Mouse (Mus musculus) forebrain, embryonic 11.5 days (tissue): ENCODE results near the gene Lrrc66. TPM values are rescaled to one million over a fixed set of nuclear protein-coding genes. Genes with fewer than 3 reads are reported as not detected.

Experiments used
- ATAC-seq: fragments of 200-750 bp; cut with Nextera tagmentation; replicated peaks from 2 replicates; pipeline ENCODE4 v1.8.0; 2017; ENCODE audit warnings: moderate TSS enrichment; ENCODE audit not compliant: low FRiP score
- DNase-seq: peaks from one replicate; pipeline ENCODE4 v3.0.0-alpha.2; 2017; ENCODE audit warnings: low spot score
- H3K27ac ChIP-seq: fragments of 300-500 bp; sonication (generic); 2 replicates; pipeline ENCODE4 v1.5.1; 2014; ENCODE audit warnings: low read depth, low read length
- H3K27me3 ChIP-seq: fragments of 300-500 bp; sonication (generic); 2 replicates; pipeline ENCODE4 v1.6.1; 2014; ENCODE audit warnings: mild to moderate bottlenecking, low read length, mixed read lengths; ENCODE audit not compliant: control insufficient read depth, insufficient read depth
- H3K36me3 ChIP-seq: fragments of 300-500 bp; sonication (generic); 2 replicates; pipeline ENCODE4 v1.6.1; 2014; ENCODE audit warnings: mild to moderate bottlenecking, low read length, moderate library complexity, mixed read lengths; ENCODE audit not compliant: control insufficient read depth, insufficient read depth
- H3K4me1 ChIP-seq: fragments of 300-500 bp; sonication (generic); replicated peaks from 2 replicates; pipeline ENCODE4 v1.6.1; 2014; ENCODE audit warnings: low read length, mixed read lengths; ENCODE audit not compliant: control insufficient read depth, insufficient read depth
- H3K4me2 ChIP-seq: fragments of 300-500 bp; sonication (generic); 2 replicates; pipeline ENCODE4 v1.6.1; 2014; ENCODE audit warnings: low read depth, mild to moderate bottlenecking, low read length, moderate library complexity, mixed read lengths; ENCODE audit not compliant: severe bottlenecking
- H3K4me3 ChIP-seq: fragments of 300-500 bp; sonication (generic); 2 replicates; pipeline ENCODE4 v1.5.1; 2014; ENCODE audit warnings: low read depth, low read length
- H3K9ac ChIP-seq: fragments of 300-500 bp; sonication (generic); 2 replicates; pipeline ENCODE4 v1.6.1; 2014; ENCODE audit warnings: low read length
- H3K9me3 ChIP-seq: fragments of 300-500 bp; sonication (generic); 2 replicates; pipeline ENCODE4 v1.6.1; 2016; ENCODE audit warnings: low read length, mixed read lengths; ENCODE audit not compliant: control insufficient read depth
- WGBS: fragments of 180-500 bp; shearing (Covaris S2); extraction: QIAGEN DNeasy Blood & Tissue Kit; methylation state at CpG from one replicate; pipeline ENCODE4 v1.1.7; 2014; 5-methylcytosine and 5-hydroxymethylcytosine counted together
- polyA plus RNA-seq: library from polyadenylated mRNA; unstranded; fragments of >200 nt; fragmentation: Nextera tagmentation; extraction: Ambion mirVana; gene quantifications from 2 replicates; pipeline ENCODE4 v1.2.1, GENCODE M21; 2014

The Lrrc66 gene
- polyA plus RNA-seq, 1 experiment from 2014 or later, result not detected

- no peaks in the 10 kb centered on the region for H3K27me3 ChIP-seq
- DNase-seq, result no peak
- WGBS, result 73% methylated on average over 15 of the region's 15 CpGs
- no peak overlapping the region for H3K4me2 ChIP-seq
- H3K27ac ChIP-seq, result no peak overlapping the region
- H3K36me3 ChIP-seq, result no peaks in the 10 kb centered on the region
- no peak overlapping the region for H3K4me3 ChIP-seq
- no peak for ATAC-seq
- no peak overlapping the region for H3K9ac ChIP-seq
- no peaks in the 10 kb centered on the region for H3K9me3 ChIP-seq
- H3K4me1 ChIP-seq, result peaks cover 6% of the 10 kb centered on the region; the same call in 1 of the 2 replicates
Measured at GRCm38 (mm10) chr5:73627991-73628390, 4.3 kb downstream of the Lrrc66 start.

GRCm38 (mm10) chr5:73627559-73627958 is 4.8 kb downstream of the Lrrc66 start:
- H3K4me3 ChIP-seq, result no peak overlapping the region
- H3K27ac ChIP-seq, result no peak overlapping the region
- no peak overlapping the region for H3K9ac ChIP-seq
- no peak for DNase-seq
- H3K4me1 ChIP-seq, result peaks cover 6% of the 10 kb centered on the region; the same call in 1 of the 2 replicates
- no peaks in the 10 kb centered on the region for H3K36me3 ChIP-seq
- 51% methylated on average over 4 of the region's 4 CpGs for WGBS
- no peaks in the 10 kb centered on the region for H3K27me3 ChIP-seq
- no peak for ATAC-seq
- no peak overlapping the region for H3K4me2 ChIP-seq
- H3K9me3 ChIP-seq, result no peaks in the 10 kb centered on the region

- Histone ChIP-seq H3K36me3 (no peaks in the 10 kb centered on the region), H3K27ac (no peak overlapping the region), H3K27me3 (no peaks in the 10 kb centered on the region), H3K9me3 (no peaks in the 10 kb centered on the region), H3K4me2 (no peak overlapping the region), H3K4me1 (peaks cover 6% of the 10 kb centered on the region; the same call in 1 of the 2 replicates), H3K9ac (no peak overlapping the region), H3K4me3 (no peak overlapping the region)
- WGBS, result 92% methylated on average over 7 of the region's 7 CpGs
- ATAC-seq (no peak), DNase-seq (no peak)
Measured at GRCm38 (mm10) chr5:73626842-73627241, 5.5 kb downstream of the Lrrc66 start.

- WGBS, result 83% methylated on average over 1 of the region's 1 CpGs
- Histone ChIP-seq H3K27ac (no peak overlapping the region), H3K4me2 (no peak overlapping the region), H3K27me3 (no peaks in the 10 kb centered on the region), H3K9me3 (no peaks in the 10 kb centered on the region), H3K36me3 (no peaks in the 10 kb centered on the region), H3K4me1 (no peaks in the 10 kb centered on the region), H3K9ac (no peak overlapping the region), H3K4me3 (no peak overlapping the region)
- ATAC-seq (no peak), DNase-seq (no peak)
Measured at GRCm38 (mm10) chr5:73625505-73625904, 6.8 kb downstream of the Lrrc66 start.

- no peaks in the 10 kb centered on the region for H3K4me1 ChIP-seq
- whole genome bisulfite sequencing, result 97% methylated on average over 1 of the region's 1 CpGs
- H3K4me2 ChIP-seq, result no peak overlapping the region
- no peak for DNase-seq
- no peaks in the 10 kb centered on the region for H3K27me3 ChIP-seq
- no peak overlapping the region for H3K27ac ChIP-seq
- no peak overlapping the region for H3K9ac ChIP-seq
- no peaks in the 10 kb centered on the region for H3K9me3 ChIP-seq
- ATAC-seq, result no peak
- no peaks in the 10 kb centered on the region for H3K36me3 ChIP-seq
- H3K4me3 ChIP-seq, result no peak overlapping the region
Measured at GRCm38 (mm10) chr5:73618969-73619368, 13.4 kb downstream of the Lrrc66 start.

GRCm38 (mm10) chr5:73615211-73615610 is 17.1 kb downstream of the Lrrc66 start:
- Histone ChIP-seq H3K4me3 (no peak overlapping the region), H3K9me3 (no peaks in the 10 kb centered on the region), H3K36me3 (no peaks in the 10 kb centered on the region), H3K4me1 (no peaks in the 10 kb centered on the region), H3K27ac (no peak overlapping the region), H3K27me3 (no peaks in the 10 kb centered on the region), H3K9ac (no peak overlapping the region), H3K4me2 (no peak overlapping the region)
- ATAC-seq, result no peak
- DNase-seq, result no peak
- WGBS, result 89% methylated on average over 7 of the region's 7 CpGs

GRCm38 (mm10) chr5:73613296-73613695 is 19.0 kb downstream of the Lrrc66 start:
- no peaks in the 10 kb centered on the region for H3K36me3 ChIP-seq
- H3K4me1 ChIP-seq, result no peaks in the 10 kb centered on the region
- no peak for DNase-seq
- H3K4me2 ChIP-seq, result no peak overlapping the region
- no peaks in the 10 kb centered on the region for H3K27me3 ChIP-seq
- H3K9ac ChIP-seq, result no peak overlapping the region
- no peak overlapping the region for H3K4me3 ChIP-seq
- H3K9me3 ChIP-seq, result no peaks in the 10 kb centered on the region
- ATAC-seq, result no peak
- H3K27ac ChIP-seq, result no peak overlapping the region
- WGBS, result 92% methylated on average over 8 of the region's 8 CpGs

- WGBS, result 96% methylated on average over 4 of the region's 4 CpGs
- Histone ChIP-seq H3K4me3 (no peak overlapping the region), H3K4me1 (no peaks in the 10 kb centered on the region), H3K36me3 (no peaks in the 10 kb centered on the region), H3K27me3 (no peaks in the 10 kb centered on the region), H3K9ac (no peak overlapping the region), H3K27ac (no peak overlapping the region), H3K4me2 (no peak overlapping the region), H3K9me3 (no peaks in the 10 kb centered on the region)
- ATAC-seq (no peak), DNase-seq (no peak)
Measured at GRCm38 (mm10) chr5:73611071-73611470, 21.3 kb downstream of the Lrrc66 start.

GRCm38 (mm10) chr5:73604964-73605363 is 27.4 kb downstream of the Lrrc66 start:
- no peaks in the 10 kb centered on the region for H3K4me1 ChIP-seq
- no peaks in the 10 kb centered on the region for H3K36me3 ChIP-seq
- H3K9ac ChIP-seq, result no peak overlapping the region
- H3K4me3 ChIP-seq, result no peak overlapping the region
- no peak overlapping the region for H3K4me2 ChIP-seq
- ATAC-seq, result no peak
- H3K9me3 ChIP-seq, result no peaks in the 10 kb centered on the region
- WGBS, result 94% methylated on average over 6 of the region's 6 CpGs
- DNase-seq, result no peak
- H3K27ac ChIP-seq, result no peak overlapping the region
- no peaks in the 10 kb centered on the region for H3K27me3 ChIP-seq
